Mouse (Mus musculus): ENCODE measurements around the gene Ncoa1. TPM values are rescaled to one million over a fixed set of nuclear protein-coding genes. Genes with fewer than 3 reads are reported as not detected.

Ncoa1 gene
- total and polyA plus RNA-seq, 3 experiments, result 36.0 to 65.0 (median 45.0) TPM

- Histone ChIP-seq H3K36me3 (ENCODE audit: control insufficient read depth in 1 of 2, insufficient read depth in 2 of 2, low read length in 2 of 2) (peaks cover 4 to 10% of the 10 kb centered on the region in 2 experiments), H3K9ac (ENCODE audit: control insufficient read depth, low read depth, low read length, poor library complexity, severe bottlenecking) (no peak overlapping the region), H3K27ac (ENCODE audit: control insufficient read depth, low read depth, low read length) (no peak overlapping the region), H3K27me3 (ENCODE audit: control insufficient read depth in 1 of 2, insufficient read depth in 2 of 2, low read length in 2 of 2) (no peaks in the 10 kb centered on the region), H3K79me2 (ENCODE audit: control insufficient read depth, insufficient read depth, low read length, poor library complexity) (0 out of 2 replicates have a peak, but pooled peaks cover 1% of the 10 kb centered on the region), H3K4me1 (ENCODE audit: control insufficient read depth in 1 of 2, insufficient read depth in 2 of 2, low read length in 2 of 2) (peaks cover 0 to 2% of the 10 kb centered on the region in 2 experiments; a peak in 2 of 4 replicates), H3K9me3 (replicated peaks; ENCODE audit: insufficient read depth, low read length) (no peaks in the 10 kb centered on the region), H3K4me3 (ENCODE audit: control insufficient read depth in 1 of 2, insufficient read depth in 1 of 2, low read depth in 2 of 2, low read length in 2 of 2) (no peak overlapping the region)
- DNase-seq (ENCODE audit: low read depth, low spot score), result no peak
- TF ChIP-seq ELF1 (IDR thresholded peaks at IDR 0.05; ENCODE audit: low read depth, low read length), result no peak
- TF ChIP-seq ZC3H11A (IDR thresholded peaks at IDR 0.05; ENCODE audit: low read depth, low read length), result no peak
- no peak for TF ChIP-seq GABPA (IDR thresholded peaks at IDR 0.05; ENCODE audit: low read depth, low read length)
- no peak for TF ChIP-seq MEF2A (IDR thresholded peaks at IDR 0.05; ENCODE audit: extremely low read depth, insufficient replicate concordance, low read depth, low read length, poor library complexity, severe bottlenecking)
- no peak for TF ChIP-seq BHLHE40 (IDR thresholded peaks at IDR 0.05; ENCODE audit: borderline replicate concordance, low read depth, low read length)
- TF ChIP-seq TAL1 (IDR thresholded peaks at IDR 0.05; ENCODE audit: low read length), result no peak
- TF ChIP-seq CHD1 (IDR thresholded peaks at IDR 0.05; ENCODE audit: low read depth, low read length), result no peak
Measured at GRCm38 (mm10) chr12:4343216-4343615, 133.8 kb downstream of the Ncoa1 start.

- H3K4me1 ChIP-seq (ENCODE audit: control insufficient read depth in 1 of 2, insufficient read depth in 2 of 2, low read length in 2 of 2), result peaks cover 0 to 2% of the 10 kb centered on the region in 2 experiments; a peak in 2 of 4 replicates
- peaks cover under 1% of the 10 kb centered on the region; the same call in 1 of the 2 replicates for H3K79me2 ChIP-seq (ENCODE audit: control insufficient read depth, insufficient read depth, low read length, poor library complexity)
- DNase-seq (ENCODE audit: low read depth, low spot score), result peak; percentile 45
- no peaks in the 10 kb centered on the region for H3K9me3 ChIP-seq (replicated peaks; ENCODE audit: insufficient read depth, low read length)
- no peak overlapping the region for H3K9ac ChIP-seq (ENCODE audit: control insufficient read depth, low read depth, low read length, poor library complexity, severe bottlenecking)
- H3K4me3 ChIP-seq (ENCODE audit: control insufficient read depth in 1 of 2, insufficient read depth in 1 of 2, low read depth in 2 of 2, low read length in 2 of 2), result no peak overlapping the region
- no peaks in the 10 kb centered on the region for H3K27me3 ChIP-seq (ENCODE audit: control insufficient read depth in 1 of 2, insufficient read depth in 2 of 2, low read length in 2 of 2)
- TF ChIP-seq SMC3 (IDR thresholded peaks at IDR 0.05; ENCODE audit: low read depth, low read length) (no peak), EP300 (IDR thresholded peaks at IDR 0.05; ENCODE audit: low read depth in 1 of 2, low read length in 2 of 2) (peak in 1 of 2 experiments; percentile 66; a peak in 1 of 4 replicates), MAX (IDR thresholded peaks at IDR 0.05; ENCODE audit: low read length) (no peak), CTCF (IDR thresholded peaks at IDR 0.05 in 2 of 3, conservative IDR thresholded peaks at IDR 0.05 in 1 of 3; ENCODE audit: control insufficient read depth in 1 of 3, insufficient read depth in 1 of 3, low read depth in 2 of 3, low read length in 3 of 3, poor library complexity in 1 of 3, severe bottlenecking in 1 of 3) (no peak), TAL1 (IDR thresholded peaks at IDR 0.05; ENCODE audit: low read length) (peak; percentile 11; the same call in 1 of the 2 replicates), HCFC1 (IDR thresholded peaks at IDR 0.05; ENCODE audit: low read depth, low read length) (no peak), MAZ (IDR thresholded peaks at IDR 0.05; ENCODE audit: low read depth, low read length) (no peak), POLR2AphosphoS5 (IDR thresholded peaks at IDR 0.05; ENCODE audit: borderline replicate concordance, low read depth, low read length) (no peak), TCF12 (IDR thresholded peaks at IDR 0.05; ENCODE audit: low read depth, low read length) (0 out of 2 replicates have a peak, but pooled peaks have one; percentile 12)
- H3K27ac ChIP-seq (ENCODE audit: control insufficient read depth, low read depth, low read length), result no peak overlapping the region
- peaks cover 6 to 10% of the 10 kb centered on the region in 2 experiments for H3K36me3 ChIP-seq (ENCODE audit: control insufficient read depth in 1 of 2, insufficient read depth in 2 of 2, low read length in 2 of 2)
Measured at GRCm38 (mm10) chr12:4342087-4342486, 134.9 kb downstream of the Ncoa1 start.

Measured in MEL (cell line).